19 mouse cellular contexts compared by ENCODE assay signal in the genomic region with DNA sequence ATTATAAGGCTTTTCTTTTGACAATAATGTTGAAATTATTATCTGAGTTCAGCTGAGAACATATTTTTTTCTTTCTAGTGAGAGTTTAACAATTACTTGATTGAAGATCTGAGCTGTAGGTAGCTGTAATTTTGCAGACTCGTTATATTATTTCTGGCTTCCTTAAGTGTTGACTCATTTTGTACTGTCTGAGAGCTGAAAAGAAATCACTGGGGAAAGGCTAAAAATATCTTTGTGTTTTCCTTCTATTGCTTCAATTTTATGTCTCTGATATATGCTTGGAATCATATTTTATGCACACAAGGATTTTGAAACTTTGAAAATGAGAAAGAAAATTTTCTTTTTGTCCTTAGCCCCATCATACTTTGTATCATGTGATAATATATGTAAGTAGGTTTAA.
"Had no signal": no experiment of that assay in that cellular context is flagged by ENCODE, and none has a peak within 500 bp of the region (broad histone marks: within the 10 kb centered on the region; RNA-seq: fewer than 3 reads in every experiment).

No protein-coding gene starts in this region.

- H3K27ac ChIP-seq: midbrain, embryonic 10.5 days; midbrain, embryonic 12.5 days; neural tube, embryonic 13.5 days; neural tube, embryonic 15.5 days had no signal

- H3K4me3 ChIP-seq: midbrain, embryonic 10.5 days; midbrain, embryonic 12.5 days; myocyte; neural tube, embryonic 13.5 days; neural tube, embryonic 15.5 days had no signal

- H3K9ac ChIP-seq: lung, embryonic 14.5 days; midbrain, embryonic 12.5 days; neural tube, embryonic 13.5 days; neural tube, embryonic 15.5 days had no signal

- H3K27me3 ChIP-seq: midbrain, embryonic 12.5 days; neural tube, embryonic 13.5 days; neural tube, embryonic 15.5 days had no signal

- DNase-seq: lung, adult 18-20 months; lung, embryonic 14.5 days; lung, postnatal 10 days; lung, postnatal 4 days; midbrain, embryonic 14.5 days; retina, postnatal 1 day; right cerebral cortex, adult 18-20 months; right cerebral cortex, postnatal 25 days; right cerebral cortex, postnatal 4 days; spleen, adult 18-20 months; thymus, adult 2 months; thymus, postnatal 25 days; thymus, postnatal 4 days had no signal

- H3K36me3 ChIP-seq: midbrain, embryonic 10.5 days; midbrain, embryonic 12.5 days; neural tube, embryonic 13.5 days; neural tube, embryonic 15.5 days had no signal

- ATAC-seq: midbrain, embryonic 16.5 days had no signal

- H3K4me1 ChIP-seq: midbrain, embryonic 10.5 days; midbrain, embryonic 12.5 days; neural tube, embryonic 13.5 days; neural tube, embryonic 15.5 days had no signal

- H3K9me3 ChIP-seq: midbrain, embryonic 10.5 days; midbrain, embryonic 12.5 days; neural tube, embryonic 13.5 days; neural tube, embryonic 15.5 days had no signal

- H3K4me2 ChIP-seq: lung, embryonic 14.5 days; midbrain, embryonic 12.5 days; neural tube, embryonic 13.5 days; neural tube, embryonic 15.5 days had no signal
